Mouse (Mus musculus): Measurements from ENCODE around the gene Rxfp3. TPM values are rescaled to one million over a fixed set of nuclear protein-coding genes. Genes with fewer than 3 reads are reported as not detected.

Gene Rxfp3
- 1 to 10 TPM; 5.0 to 6.3 TPM for total RNA-seq (2021)

DNA sequence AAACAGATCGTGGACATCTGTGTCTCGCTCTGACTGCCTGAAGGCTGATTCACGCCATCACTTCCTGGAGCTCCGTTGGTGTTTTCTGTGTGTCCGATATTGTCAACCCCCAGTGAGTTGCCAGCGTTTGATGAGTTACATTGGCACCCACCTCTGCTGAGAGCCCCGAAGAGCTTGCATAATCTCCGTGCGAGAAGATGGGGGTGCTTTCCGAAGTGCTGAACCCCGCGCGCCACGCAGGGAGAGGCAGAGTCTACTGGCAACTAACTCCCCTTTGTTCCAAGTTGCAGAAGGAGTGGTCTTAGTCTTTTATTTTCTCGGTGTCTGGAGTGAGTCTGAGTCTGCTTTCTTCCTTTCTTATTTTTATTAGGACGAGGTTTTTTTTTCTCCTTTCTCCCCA, at the start of gene Rxfp3:
Gene Rxfp3, minus strand, starts transcription at position 281 of the 400 bp plus-strand sequence.
- no peak for DNase-seq

DNA sequence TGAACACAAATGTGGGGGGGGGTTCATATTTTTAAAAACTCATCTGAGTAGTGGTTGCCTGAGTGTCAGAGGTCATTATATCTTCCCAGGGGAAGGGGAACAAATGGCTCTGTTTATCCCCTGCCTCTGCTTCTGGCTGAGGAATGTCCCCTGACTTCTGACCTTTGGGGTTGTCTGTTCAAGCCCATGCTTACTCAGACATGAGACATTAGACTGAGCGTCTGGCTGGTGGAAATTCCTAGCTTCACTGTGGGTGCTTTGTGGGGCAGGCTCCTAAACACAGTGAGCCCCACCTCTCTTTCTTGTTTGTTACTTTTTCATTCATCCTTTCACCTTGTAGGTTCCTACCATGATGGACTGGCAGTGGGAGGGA, 47.2 kb upstream of the Rxfp3 start:
- no peak for DNase-seq

DNA sequence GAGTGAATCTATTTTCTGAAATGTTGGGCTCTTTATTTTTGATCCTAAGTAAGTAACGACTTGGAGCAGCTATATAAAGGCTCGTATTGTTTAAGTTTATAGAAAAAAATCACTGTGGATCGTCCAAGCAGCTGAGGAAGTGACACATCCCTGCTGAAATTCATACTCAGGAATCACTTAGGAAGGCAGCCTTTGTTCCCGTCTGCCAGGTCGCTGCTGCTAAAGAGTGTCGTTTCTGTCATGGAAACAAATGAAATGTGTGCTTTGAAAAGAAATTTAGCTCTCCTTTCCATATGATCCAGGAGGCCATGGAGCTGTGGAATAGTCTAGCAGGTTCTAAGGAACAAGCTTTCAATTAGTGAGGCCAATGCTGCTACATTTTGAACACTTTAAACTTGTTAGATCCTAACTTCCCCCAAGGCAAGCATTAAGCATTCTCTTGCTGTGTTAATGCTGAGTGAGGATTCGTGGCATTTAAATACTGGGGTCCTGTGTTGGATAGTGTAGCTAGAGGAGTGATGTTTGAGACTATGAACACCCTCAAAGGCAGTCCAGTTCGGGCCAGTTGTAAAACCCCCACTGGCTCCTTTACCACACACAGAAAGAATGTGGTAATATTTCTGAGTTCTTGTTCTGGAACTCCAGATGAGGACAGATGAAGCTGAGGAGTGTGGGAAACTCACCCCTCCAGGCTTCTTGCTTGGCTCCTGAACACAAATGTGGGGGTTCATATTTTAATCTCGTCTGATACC, 46.6 kb upstream of the Rxfp3 start:
- DNase-seq, result no peak

DNA sequence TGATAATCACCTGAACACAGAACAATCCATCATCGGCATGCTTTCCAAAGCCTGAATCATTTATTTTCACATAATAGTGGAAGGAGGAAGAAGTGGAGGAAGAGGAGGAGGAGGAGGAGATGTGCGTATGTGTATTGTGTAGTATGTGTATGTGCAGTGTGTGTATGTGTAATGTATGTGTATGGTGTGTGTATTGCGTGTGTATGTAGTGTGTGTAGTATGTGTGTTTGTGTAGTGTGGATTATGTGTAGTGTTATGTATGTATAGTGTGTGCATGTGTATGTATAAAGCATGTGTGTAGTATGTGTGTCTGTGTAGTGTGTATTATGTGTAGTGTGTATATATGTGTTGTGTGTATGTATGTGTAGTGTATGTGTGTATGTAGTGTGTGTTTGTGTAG, 45.9 kb upstream of the Rxfp3 start:
- DNase-seq, result no peak

DNA sequence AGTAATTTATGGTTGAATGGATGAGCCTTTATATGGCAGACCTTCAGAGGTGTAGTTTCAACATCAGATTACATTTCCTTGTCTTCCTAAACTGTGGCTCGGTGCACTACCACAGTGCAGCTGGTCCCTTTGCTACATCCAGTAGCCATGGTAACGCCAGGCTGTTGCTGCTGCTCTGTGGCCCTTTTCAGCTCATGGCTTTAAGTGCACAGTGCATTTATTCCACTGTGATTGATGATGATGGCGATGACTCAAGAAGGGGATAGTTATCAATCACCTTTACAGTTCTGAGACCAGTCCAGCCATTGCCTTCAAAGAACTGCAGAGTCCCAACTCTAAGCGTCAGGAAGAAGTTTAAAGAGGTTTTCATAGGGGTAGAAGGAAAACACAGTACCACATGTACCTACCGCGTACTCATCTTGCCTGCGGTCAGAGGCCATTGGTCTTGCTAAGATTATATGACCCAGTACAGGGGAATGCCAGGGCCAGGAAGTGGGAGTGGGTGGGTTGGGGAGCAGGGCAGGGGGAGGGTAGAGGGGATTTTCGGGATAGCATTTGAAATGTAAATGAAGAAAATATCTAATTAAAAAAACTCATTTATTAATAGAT, 45.3 kb upstream of the Rxfp3 start:
- DNase-seq, result no peak

DNA sequence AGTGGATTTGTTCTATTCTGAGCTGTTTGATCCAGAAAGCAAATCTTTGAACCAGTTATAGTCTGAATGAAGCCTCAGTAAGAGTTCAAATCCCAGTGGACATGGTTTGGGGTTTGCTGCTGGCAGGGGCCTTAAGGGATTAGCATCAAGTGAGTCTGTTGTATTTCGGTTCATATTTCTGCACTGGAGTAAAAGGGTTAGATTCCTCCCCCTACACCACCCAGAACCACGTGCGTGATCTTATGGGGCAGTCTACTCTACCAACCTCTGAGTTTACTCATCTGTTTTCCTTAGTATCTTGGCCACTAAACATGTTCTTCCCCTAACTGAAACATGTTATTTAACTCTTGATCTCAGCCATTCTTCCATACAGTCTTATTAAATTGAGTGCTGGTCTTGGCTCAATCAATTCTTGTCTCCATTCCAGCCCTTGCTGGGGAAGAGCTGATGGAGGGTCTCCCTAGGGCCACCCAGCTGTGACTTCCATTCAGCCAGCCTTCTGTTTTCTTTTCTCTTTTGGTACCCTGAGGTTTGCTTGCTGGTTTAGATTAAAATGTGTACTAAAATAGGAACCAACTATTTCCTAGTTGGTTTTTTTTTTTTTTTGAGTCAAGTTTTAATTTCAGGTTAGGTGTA, 38.1 kb upstream of the Rxfp3 start:
- no peak for DNase-seq

DNA sequence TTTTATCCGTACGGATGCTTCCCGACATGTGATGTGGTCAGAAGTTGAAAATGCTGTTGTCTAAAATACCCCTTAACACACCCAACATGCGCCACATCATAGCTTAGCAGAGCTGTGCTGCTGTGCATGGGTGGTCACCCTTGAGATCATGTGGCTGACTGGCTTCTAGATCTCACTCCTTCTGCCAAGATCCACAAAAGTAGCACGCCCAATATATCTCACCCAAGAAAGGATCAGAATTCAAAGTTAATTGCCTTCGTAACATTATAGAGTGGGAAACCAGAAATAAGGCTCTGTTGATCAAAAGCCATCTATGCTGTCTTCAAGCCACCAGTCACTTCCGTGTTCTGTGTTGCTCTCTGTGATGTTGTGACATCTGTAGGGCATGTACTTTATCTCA, 30.1 kb upstream of the Rxfp3 start:
- DNase-seq, result no peak

DNA sequence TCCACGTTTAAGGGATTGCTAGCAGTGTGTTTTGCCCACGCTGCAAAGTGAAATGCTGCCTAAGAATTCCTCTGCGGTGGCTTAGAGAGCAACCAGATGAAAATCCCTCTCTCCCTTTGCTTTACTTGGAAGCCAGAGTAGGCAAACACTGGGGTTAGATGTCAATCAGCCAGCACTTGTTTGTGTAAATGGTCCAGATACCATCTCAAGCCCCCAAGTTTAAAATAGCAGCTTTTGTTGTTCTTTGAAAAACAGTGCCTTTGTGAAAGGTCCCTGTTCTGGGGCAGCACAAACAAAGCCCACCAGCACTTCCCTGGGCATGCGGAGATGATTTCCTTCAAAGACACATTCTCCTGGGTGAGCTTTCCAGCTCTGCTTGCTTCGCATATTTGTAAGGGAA, 28.5 kb upstream of the Rxfp3 start:
- DNase-seq, result no peak

DNA sequence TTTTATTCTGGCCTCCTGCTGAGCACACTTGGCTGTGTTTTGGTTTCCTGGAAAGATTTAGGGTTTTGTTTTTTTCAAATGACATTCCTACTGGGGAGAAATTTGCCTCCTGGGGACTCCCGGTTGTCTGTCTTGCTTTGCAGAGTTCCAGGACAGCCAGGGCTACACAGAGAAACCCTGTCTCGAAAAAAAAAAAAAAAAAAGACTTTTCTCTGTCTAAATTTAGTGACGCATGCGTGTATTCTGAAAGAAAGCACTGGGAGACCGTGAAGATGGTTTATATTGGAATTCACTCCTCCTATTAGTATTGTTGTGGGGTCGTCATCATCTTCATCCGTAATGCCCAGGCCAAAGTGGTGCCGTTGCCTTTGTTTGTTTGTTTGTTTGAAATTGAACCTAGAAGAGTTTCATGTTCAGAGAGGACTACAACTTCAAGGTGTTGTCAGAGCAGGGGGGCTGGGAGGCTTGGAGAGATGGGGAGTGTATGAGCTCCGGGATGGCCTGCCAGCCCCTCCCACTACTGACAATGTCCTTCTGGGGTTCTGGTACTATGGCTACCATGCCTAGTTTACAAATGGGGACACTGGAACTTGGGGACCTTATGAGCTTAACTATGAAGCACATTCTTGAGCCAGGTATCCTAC, 27.9 kb upstream of the Rxfp3 start:
- DNase-seq, result no peak

DNA sequence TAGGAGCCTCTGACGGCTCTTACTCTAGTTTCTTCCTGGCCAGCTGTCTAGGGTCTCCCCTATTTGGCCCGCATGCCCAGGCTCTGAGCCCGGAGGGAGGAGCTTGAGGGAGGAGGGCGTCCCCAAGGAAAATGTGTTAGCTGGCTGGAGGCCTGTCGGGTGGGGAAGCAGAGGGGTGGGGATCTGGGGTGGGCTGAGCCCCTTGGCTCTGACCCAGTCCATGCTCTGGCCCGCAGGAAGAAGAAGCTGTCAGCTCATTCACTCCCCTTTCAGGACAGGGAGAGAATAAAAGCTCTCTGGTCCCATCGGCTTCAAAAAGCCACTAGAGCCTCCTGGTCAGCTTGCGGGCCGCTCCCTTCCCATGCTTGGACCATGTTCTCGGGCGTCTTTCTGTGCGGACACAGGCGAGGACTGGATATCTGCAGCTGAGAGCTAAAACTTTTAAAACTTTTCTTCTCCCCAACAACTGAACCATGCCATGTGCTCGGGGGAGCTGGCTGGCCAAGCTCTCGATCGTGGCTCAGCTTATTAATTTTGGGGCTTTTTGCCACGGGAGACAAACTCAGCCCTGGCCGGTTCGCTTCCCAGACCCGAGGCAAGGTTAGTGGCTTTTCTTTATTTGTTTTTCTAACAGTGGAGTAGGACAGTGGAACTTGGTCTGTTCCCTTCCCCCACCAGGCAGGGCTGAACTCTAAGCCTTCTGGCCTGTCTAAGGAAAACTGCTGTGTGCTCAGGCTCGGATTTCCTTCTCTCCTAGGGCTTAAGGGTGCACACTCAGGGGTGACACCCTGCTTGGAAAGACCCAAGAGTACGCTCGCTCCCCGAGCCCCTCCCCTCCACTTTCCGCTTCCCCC, 27.0 kb upstream of the Rxfp3 start, which contains the start of gene Adamts12:
Gene Adamts12, plus strand, starts transcription at position 233 of the 854 bp plus-strand sequence.
- DNase-seq, result no peak

DNA sequence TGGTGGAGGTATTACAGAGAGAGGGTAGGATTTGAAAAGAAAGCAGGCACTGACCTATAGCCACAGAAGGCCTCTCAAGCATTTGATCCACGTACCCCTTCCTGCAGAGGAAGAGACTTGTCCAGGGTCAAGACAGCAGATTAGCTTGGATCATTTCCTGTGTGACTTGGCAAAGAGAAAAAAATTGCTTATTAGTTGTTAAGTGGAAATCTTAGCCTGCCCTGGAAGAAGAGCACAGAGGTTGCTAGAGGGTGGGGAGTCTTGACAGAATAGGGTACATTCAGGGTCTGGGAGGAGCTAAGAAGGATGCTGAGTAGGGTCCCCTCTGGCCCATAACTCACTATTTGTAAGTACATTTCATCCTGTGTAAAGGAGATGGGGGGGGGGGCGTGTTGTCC, 26.4 kb upstream of the Rxfp3 start:
- no peak for DNase-seq

DNA sequence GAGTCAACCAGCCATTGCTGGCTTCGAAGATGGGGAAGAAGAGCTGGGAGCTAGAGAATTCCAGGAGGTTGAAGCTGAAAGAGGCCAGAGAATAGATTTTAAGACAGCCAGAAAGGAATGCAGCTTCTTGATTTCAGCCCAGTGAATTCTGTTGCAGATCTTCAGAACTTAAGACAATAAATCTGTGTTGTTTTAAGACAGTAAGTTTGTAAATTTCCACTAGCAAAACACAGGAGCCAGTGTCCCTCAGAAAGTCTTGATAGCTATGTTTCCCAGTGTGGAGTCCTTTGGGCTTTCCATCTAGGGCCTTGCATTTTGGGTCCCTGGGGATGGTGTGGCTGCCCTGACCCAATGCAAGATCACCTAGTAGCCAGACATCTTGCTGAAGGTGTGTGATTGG, 25.1 kb upstream of the Rxfp3 start:
- DNase-seq, result no peak

DNA sequence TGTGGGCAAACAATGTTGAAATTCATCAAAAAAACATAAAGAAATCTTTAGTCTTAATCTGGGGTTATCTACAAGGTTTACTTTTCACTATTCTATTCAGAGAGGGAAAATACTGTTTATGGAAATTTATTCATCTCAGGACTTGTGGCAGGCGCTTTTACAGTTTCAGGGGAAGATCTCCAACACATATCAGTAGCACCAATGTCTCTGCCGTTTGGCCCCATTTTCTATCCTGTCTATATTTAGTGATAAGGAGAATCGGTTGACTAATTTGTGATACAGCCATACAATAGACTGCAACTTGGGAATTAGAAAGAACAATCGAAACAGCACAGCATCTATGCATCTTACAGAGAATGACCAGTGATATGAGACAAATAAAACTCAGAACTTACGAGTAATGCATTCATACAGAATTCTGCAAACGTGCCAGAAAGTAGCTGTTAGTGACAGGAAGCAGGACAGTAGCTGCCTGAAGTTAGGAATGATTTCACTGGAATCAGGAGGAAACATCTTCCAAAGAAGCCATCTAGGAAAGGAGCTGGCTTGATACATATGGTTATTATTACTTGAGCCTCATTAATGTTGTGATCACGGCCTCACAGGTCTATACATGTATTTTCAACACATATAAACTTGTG, 16.8 kb upstream of the Rxfp3 start:
- DNase-seq, result no peak

DNA sequence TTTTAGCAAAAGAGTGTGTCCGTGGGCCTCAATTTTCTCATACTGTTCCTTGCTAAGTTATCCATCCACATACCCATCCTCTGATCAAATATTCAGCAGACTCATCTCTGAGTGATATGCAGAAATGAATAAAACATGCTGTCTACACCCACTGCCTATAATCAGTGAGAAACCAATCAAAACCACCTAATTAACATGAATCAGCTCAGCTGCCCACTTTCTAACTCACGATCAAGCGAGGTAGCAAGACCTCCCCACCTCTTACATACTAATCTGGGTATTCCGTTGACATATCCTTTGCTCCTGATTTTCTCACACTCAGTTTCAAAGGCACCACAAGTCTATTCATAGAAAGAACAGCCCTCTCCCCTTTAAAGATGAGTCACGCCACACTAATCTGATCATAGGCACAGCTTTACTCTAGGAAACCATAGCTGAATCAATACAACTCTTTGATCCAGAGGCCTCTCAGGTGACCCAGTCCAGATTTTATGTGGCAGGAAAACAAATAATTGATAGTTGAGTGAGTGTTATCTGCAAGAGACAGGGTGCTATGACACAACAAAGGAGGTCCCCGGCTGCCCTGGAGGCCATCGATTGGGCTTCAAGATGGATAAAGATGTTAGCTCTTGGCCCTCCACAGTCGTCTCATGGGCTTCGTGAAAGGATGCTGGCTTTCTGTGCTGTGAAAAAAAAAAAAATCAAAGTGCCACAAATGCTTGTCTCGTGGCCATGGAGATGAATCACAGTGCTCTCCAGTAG, 16.1 kb upstream of the Rxfp3 start:
- DNase-seq, result no peak

DNA sequence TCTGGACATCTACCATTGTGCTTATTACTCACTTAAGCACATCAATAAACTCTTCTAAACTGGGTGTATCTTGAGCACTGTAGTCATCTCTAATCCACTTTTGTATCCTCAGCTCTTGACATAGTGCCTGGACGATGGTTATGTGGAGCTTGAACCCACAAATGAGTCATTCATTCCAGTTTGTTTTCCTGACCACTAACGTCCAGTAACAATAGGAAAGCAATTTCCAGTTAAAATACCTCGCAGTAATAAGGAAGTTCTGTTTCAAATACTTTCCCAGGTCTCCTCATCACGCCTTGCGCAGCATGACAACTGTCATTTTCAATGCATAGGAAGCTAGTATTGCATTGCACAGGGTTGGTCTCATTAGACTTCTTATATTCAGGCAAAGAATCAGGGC, 5.0 kb upstream of the Rxfp3 start:
- no peak for DNase-seq

DNA sequence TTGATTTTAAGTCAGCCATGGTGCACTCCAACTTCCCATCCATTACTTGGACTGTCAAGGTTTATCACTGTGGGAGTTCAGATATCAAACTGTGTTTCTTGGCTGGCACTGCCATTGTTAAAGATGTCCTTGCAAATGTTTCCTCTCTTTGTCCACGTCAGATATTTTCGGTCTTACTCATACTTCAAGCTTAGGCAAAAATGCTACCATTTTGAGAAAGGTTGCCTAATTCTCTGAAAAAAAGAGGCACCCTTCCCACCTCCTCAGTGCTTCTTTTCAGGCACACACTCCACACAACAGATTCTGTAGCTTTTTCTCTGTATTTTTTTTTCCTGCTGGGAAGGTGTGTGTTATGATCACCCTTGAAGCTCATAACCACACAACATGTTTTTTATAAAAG, 3.4 kb upstream of the Rxfp3 start:
- no peak for DNase-seq

DNA sequence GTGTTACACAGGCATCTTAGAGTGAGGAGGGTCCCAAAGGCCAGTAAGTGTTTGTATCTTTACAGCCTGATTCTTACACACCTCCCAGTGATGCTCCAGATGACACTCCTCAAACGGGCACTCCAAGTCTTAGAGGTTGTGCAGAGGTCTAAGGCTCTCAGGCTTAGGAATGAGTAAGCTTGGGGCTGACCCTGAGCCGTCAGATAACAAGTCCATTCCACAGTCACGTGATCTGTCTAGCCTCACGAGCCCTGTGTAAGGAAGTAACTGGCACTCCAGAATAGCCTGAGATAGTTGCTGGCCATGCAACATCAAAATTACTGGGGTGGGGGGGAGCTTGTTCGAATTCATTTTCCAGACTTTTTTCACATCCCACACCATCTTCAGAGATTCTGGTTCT, 2.3 kb upstream of the Rxfp3 start:
- DNase-seq, result no peak

DNA sequence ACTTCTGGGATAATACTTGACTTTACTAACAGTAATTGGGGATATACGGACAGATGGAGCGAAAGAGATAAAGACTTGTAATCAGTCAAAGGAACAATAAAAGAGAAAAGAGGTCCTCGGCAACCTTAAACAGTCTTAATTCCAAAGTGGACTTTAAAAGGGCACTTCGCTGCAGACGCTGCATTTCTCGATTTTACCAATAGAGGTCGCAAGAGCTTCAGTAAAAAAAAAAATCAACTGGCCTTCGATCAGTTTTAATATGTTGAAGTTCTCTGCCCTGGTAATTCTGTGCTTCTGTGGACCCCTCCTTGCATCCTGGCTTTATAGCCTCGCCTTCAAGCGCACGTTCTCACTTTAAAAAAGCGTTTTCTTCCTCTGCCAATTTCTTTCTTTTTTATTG, 685 bp upstream of the Rxfp3 start:
- DNase-seq, result peak; percentile 4 to 41

DNA sequence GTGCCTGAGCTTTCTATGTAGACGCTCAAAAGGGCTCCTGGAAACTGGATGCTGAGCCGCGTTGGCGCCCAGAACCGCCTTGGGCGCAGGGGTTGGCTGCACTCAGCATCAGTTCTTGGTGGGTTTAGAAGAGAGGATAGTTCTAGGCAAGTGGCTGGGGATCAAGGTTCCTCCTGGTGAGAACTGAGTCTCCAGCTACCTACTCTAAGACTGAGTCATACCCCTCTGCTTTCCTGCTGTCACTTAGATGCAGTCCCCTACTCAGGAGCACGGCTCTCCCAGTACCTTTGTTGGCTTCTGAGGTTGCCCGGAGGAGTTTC, 455 bp downstream of the Rxfp3 start:
- DNase-seq, result no peak

DNA sequence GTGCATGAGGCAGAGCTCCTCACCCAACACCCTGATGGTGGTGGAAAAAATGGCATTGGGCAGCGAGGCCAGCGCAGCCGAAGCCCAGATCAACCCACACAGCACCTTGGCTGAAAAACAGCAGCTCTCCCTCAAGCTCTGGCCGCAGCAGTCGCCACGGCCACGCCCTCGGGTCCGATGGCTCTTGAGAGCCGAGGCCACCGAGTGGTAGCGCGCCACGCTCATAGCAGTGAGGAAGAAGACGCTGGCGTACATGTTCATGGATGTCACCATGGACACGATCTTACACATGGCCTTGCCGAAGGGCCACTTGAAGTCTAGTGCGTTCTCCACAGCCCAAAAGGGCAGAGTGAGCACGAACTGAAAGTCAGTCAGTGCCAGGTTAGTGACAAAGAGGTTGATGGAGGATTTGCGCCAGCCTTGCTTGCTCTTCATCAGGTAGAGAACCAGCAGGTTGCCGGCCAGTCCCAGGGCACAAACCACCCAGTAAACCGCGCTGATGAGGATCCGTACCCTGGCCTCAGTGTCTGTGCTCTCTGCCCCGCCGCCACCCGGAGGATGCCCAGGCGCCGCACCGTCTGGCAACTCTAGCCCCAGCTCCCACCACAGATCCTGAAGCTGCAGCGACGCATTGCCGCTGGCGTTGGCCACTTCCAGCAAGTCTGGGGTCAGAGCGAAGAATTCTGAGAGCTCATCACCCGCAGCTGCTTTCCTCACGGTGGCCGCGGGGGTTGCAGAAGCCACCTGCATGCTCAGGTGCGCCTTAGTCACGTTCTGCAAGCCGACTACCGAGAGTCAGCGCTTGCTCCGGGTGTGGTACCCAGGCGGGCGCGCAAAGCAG, 1.0 kb downstream of the Rxfp3 start:
- peak in 1 of 2 experiments; percentile 2 for DNase-seq
